Mouse (Mus musculus) yolk sac, embryonic 10.5 days (tissue): Measurements from ENCODE around the gene Psma7.

ENCODE experiments used
- DNase-seq: peaks from one replicate; pipeline ENCODE4 v3.0.0-alpha.2; 2017; ENCODE audit warnings: low spot score

Psma7 gene

DNA sequence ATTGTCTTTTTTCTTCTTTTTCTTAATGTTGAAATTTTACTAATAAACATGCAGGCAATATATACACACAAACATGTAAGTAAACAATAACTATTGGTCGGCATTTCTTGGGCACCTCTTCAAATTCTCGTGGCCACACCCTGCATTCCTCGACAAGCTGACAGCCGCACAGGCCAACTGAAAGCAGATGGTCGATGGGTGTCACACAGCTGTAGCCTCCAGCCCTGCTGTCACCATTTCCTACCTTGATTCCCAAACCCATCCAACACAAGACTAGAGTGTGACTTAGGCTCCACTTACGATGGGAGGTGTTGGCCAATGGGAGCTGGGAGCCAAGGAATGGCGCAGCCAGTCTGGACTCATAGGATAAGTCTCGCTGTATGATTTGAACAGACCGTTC is 40.6 kb downstream of the Psma7 start:
- no peak for DNase-seq

DNA sequence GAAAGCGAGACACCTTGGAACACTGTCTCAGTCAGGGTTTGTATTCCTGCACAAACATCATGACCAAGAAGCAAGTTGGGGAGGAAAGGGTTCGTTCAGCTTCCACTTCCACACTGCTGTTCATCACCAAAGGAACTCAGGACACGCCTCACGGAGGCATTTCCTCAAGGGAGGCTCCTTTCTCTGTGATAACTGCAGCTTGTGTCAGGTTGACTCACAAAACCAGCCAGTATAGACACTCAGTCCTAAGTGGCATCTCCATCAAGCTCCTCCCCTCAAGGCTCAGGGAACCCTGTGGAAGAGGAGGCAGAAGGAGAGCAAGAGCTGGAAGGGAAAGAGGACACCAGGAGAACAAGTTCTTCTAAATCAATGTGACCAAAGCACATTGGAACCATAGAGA is 43.8 kb downstream of the Psma7 start:
- no peak for DNase-seq

DNA sequence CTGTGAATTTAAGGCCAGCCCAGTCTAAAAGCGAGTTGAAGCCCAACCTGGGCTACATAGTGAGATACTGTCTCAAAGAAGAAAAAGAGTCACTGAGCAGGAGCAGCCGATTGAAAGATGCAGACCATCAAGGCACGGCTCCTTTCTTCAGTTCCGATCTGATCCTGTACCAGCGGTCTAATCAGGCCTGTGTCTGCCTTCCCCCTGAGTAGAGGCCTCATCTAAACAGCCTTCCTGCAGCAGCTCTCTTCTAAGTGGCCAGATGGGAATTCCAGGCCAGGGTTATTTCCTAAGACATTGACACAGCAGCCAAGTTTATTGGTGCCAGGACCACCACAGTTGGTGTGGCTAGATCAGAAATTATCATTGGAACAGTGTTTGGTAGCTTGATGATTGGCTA is 49.2 kb downstream of the Psma7 start:
- no peak for DNase-seq

DNA sequence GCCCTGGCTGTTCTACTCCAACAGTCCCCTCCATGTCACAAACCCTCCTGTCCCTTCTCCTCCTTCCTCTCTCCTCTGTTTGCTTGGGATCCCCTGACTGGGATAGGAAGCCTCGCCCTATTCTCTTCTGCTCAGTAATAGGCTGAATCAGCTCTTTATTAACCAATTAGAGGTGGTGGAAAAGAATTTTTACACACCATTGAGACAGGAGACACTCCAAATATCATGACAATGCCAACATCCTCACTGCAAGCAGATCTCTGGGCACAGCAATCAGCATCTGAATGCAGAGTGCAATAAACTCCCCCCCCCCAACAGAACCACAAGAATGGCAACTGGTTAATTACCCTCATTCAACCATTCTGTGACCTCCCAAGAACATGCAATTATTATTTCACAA is 53.1 kb downstream of the Psma7 start:
- no peak for DNase-seq

DNA sequence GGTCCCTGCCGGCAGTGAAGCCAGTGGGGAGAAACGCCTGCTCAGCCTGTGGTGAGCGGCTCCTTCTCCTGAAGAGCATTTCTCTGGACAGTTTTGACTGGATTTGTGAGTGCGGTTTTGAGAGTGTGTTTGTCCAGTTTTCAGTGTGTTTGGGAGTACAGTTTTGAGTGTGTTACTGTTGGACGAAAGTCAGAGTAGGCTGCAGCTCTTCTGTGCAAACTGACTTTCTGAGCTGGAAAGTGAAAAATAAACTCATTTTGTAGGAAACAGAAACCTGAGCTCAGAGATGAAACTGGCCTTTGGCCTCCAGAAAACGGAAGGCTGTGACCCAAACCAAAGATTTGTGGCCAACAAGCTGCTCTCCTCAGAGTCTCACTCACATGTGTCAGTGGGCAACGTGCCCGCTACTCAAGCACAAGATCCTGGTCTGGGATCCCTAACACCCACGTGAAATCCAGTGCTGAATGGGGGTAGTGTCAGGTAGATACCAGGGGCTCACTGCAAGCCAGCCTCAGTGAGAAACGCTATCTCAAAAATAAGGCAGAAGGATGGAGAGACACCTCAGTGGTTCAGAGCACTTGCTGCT is 55.7 kb downstream of the Psma7 start:
- no peak for DNase-seq
